Mouse (Mus musculus) heart, adult 2 months (tissue): Measurements from ENCODE around the gene Cox10. TPM values are rescaled to one million over a fixed set of nuclear protein-coding genes. Genes with fewer than 3 reads are reported as not detected.

Experiments
- DNase-seq, 2 experiments: peaks; one replicate each; pipeline ENCODE4 v3.0.0; 2021
- H3K27ac ChIP-seq: fragments of 200-600 bp; 2 replicates; pipeline ENCODE4 v1.8.1; 2022
- H3K27me3 ChIP-seq: fragments of 200-500 bp; 2 replicates; pipeline ENCODE4 v1.6.1; 2012; ENCODE audit warnings: mild to moderate bottlenecking, low read length, inconsistent platforms, mixed read lengths; ENCODE audit not compliant: control insufficient read depth, insufficient read depth
- H3K36me3 ChIP-seq: fragments of 200-500 bp; 2 replicates; pipeline ENCODE4 v1.6.1; 2012; ENCODE audit warnings: low read length, inconsistent platforms; ENCODE audit not compliant: control insufficient read depth, insufficient read depth
- H3K4me1 ChIP-seq: fragments of 200-500 bp; 2 replicates; pipeline ENCODE4 v1.6.1; 2011; ENCODE audit warnings: low read length; ENCODE audit not compliant: control insufficient read depth, insufficient read depth
- H3K4me3 ChIP-seq: fragments of 200-600 bp; 2 replicates; pipeline ENCODE4 v1.8.1; 2022
- H3K79me2 ChIP-seq: fragments of 200-500 bp; replicated peaks from 2 replicates; pipeline ENCODE4 v1.6.1; 2012; ENCODE audit warnings: mild to moderate bottlenecking, inconsistent platforms, low read length, moderate library complexity, mixed read lengths; ENCODE audit not compliant: control insufficient read depth, insufficient read depth
- H3K9ac ChIP-seq: fragments of 200-500 bp; 2 replicates; pipeline ENCODE4 v1.6.1; 2012; ENCODE audit warnings: low read depth, mild to moderate bottlenecking, control low read depth, inconsistent platforms, low read length, mixed read lengths
- CTCF ChIP-seq: fragments of 200-600 bp; IDR thresholded peaks from 2 replicates; pipeline ENCODE4 v1.8.1; 2022; ENCODE audit warnings: antibody characterized with exemption, mild to moderate bottlenecking, moderate library complexity
- EP300 ChIP-seq: fragments of 200-500 bp; IDR thresholded peaks from 2 replicates; pipeline ENCODE4 v1.6.1; 2011; ENCODE audit warnings: low read depth, low read length, control low read depth; ENCODE audit not compliant: insufficient read depth
- POLR2A ChIP-seq: fragments of 200-500 bp; IDR thresholded peaks from 2 replicates; pipeline ENCODE4 v1.6.1; 2011; ENCODE audit warnings: mild to moderate bottlenecking, low read depth, low read length, control low read depth; ENCODE audit not compliant: insufficient read depth
- WGBS: fragments of 180-500 bp; shearing (Covaris S2); methylation state at CpG from one replicate; pipeline ENCODE4 v1.1.7; 2018; 5-methylcytosine and 5-hydroxymethylcytosine counted together
- intact Hi-C: fragments of 180-260 bp; cut with DNase I; formaldehyde crosslinking; loops from one replicate; pipeline ENCODE4 v1.15.1; 2025
- polyA plus RNA-seq: library from polyadenylated mRNA; depleted of rRNA; stranded (reverse); fragments of >200 nt; gene quantifications from 2 replicates; pipeline ENCODE4 v1.2.3, GENCODE M21; 2012
- total RNA-seq, 2 experiments: library from RNA; stranded (reverse); gene quantifications; 2 replicates each; pipeline ENCODE4 v1.2.3; 2021

Gene Cox10
- total and polyA plus RNA-seq, 3 experiments = 52.9 to 81.0 (median 67.4) TPM

- no peak overlapping the region for H3K4me3 ChIP-seq
- intact Hi-C loops = loop anchor here (2.0 to 10.0 kb wide), 3 partner anchors 153 to 794 kb away; partner anchors contain the start of gene Cox10
- H3K79me2 ChIP-seq = no peaks in the 10 kb centered on the region
- WGBS = 18% methylated on average over 26 of the region's 26 CpGs
- no peak for DNase-seq
- peaks cover 2% of the 10 kb centered on the region for H3K27me3 ChIP-seq
- H3K4me1 ChIP-seq = no peaks in the 10 kb centered on the region
- TF ChIP-seq POLR2A (no peak), CTCF (no peak), EP300 (no peak)
- H3K27ac ChIP-seq = no peak overlapping the region
- H3K36me3 ChIP-seq = no peaks in the 10 kb centered on the region
- no peak overlapping the region for H3K9ac ChIP-seq
Observed at GRCm38 (mm10) chr11:63924286-63924930, 154.9 kb downstream of the Cox10 start.

GRCm38 (mm10) chr11:63923386-63923785, 155.9 kb downstream of the Cox10 start:
- intact Hi-C loops = loop anchor here (5.0 to 10.0 kb wide), 2 partner anchors 154 to 301 kb away; partner anchors contain the start of gene Cox10
- no peak overlapping the region for H3K9ac ChIP-seq
- no peaks in the 10 kb centered on the region for H3K4me1 ChIP-seq
- peak in 1 of 2 experiments; percentile 55 for DNase-seq
- H3K4me3 ChIP-seq = peak overlapping the region; percentile 34
- no peaks in the 10 kb centered on the region for H3K36me3 ChIP-seq
- no peak for TF ChIP-seq POLR2A
- no peak for TF ChIP-seq EP300
- TF ChIP-seq CTCF = no peak
- H3K79me2 ChIP-seq = no peaks in the 10 kb centered on the region
- no peak overlapping the region for H3K27ac ChIP-seq
- 6% methylated on average over 29 of the region's 29 CpGs for WGBS
- H3K27me3 ChIP-seq = peaks cover 5% of the 10 kb centered on the region

- Histone ChIP-seq H3K36me3 (no peaks in the 10 kb centered on the region), H3K27me3 (peaks cover 5% of the 10 kb centered on the region), H3K79me2 (no peaks in the 10 kb centered on the region), H3K4me1 (no peaks in the 10 kb centered on the region), H3K27ac (peak within 1 kb of the TSS; percentile 23; the same call in 1 of the 2 replicates), H3K4me3 (peak within 1 kb of the TSS; percentile 58), H3K9ac (peak within 1 kb of the TSS; percentile 59)
- intact Hi-C loops = loop anchor here (5.0 to 10.0 kb wide), 2 partner anchors 155 to 303 kb away; partner anchors contain the start of gene Cox10
- under 1% methylated on average over 43 of the region's 43 CpGs for WGBS
- TF ChIP-seq POLR2A (peak; percentile 78), CTCF (no peak)
- DNase-seq = peak; percentile 93 to 96
Observed at GRCm38 (mm10) chr11:63922091-63922621, 157.1 kb downstream of the Cox10 start, which contains the start of gene Hs3st3b1. Hs3st3b1 (minus strand) TSS chr11:63922290.

GRCm38 (mm10) chr11:63921044-63921951, 158.0 kb downstream of the Cox10 start:
- peak in 1 of 2 experiments; percentile 25 for DNase-seq
- intact Hi-C loops = loop anchor here (2.0 to 10.0 kb wide), 3 partner anchors 156 to 522 kb away; partner anchors contain the start of gene Cox10
- Histone ChIP-seq H3K27me3 (peaks cover 5% of the 10 kb centered on the region), H3K4me3 (peak overlapping the region; percentile 58), H3K36me3 (no peaks in the 10 kb centered on the region), H3K27ac (peak overlapping the region; percentile 23; the same call in 1 of the 2 replicates), H3K9ac (peak overlapping the region; percentile 59), H3K79me2 (no peaks in the 10 kb centered on the region), H3K4me1 (no peaks in the 10 kb centered on the region)
- no peak for TF ChIP-seq POLR2A
- no peak for TF ChIP-seq CTCF
- no peak for TF ChIP-seq EP300
- under 1% methylated on average over 75 of the region's 80 CpGs for WGBS

GRCm38 (mm10) chr11:63920531-63920930, 158.7 kb downstream of the Cox10 start:
- no peak overlapping the region for H3K27ac ChIP-seq
- peak overlapping the region; percentile 58 for H3K4me3 ChIP-seq
- intact Hi-C loops = loop anchor here (2.0 to 10.0 kb wide), 3 partner anchors 157 to 522 kb away; partner anchors contain the start of gene Cox10
- no peak overlapping the region; the same call in 1 of the 2 replicates for H3K9ac ChIP-seq
- H3K27me3 ChIP-seq = peaks cover 5% of the 10 kb centered on the region
- H3K36me3 ChIP-seq = no peaks in the 10 kb centered on the region
- H3K79me2 ChIP-seq = no peaks in the 10 kb centered on the region
- peak; percentile 95 for TF ChIP-seq CTCF
- TF ChIP-seq POLR2A = no peak
- no peak for TF ChIP-seq EP300
- DNase-seq = peak; percentile 79 to 82
- H3K4me1 ChIP-seq = no peaks in the 10 kb centered on the region
- under 1% methylated on average over 33 of the region's 33 CpGs for WGBS
